Mouse (Mus musculus): ENCODE measurements around the gene Cacna1s.

Gene Cacna1s

DNA sequence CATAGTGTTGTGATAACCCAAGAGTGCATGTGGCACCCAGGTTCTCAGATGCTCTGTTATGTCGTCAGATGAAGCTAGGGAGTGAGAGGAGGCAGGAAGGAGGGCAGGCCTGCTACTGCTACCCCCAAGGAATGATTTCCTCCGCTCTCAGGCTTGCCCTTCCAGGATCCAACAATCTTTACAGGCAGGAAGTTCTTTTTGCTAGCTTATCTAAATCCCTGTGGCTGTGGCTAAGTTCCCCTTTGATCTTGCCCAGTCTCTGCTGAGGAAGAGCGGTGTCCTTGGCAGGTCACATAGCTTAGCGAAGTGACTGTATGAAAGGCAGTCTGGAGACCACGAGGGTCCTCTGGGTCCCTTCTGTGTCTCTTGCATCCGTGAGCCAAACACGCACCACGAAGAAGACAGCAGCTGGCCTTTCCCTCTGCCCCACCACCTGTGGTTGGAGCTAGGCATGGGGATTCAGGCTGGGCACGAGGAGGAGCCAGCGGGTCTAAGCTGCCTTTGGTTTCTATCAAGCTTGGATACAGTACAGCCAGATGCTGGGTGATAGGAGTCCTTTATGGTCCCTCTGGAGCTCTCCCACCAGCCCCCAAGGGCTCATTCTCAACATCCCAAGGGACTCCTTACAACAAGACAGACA lies 85.8 kb downstream of the Cacna1s start:
- no peak for DNase-seq

DNA sequence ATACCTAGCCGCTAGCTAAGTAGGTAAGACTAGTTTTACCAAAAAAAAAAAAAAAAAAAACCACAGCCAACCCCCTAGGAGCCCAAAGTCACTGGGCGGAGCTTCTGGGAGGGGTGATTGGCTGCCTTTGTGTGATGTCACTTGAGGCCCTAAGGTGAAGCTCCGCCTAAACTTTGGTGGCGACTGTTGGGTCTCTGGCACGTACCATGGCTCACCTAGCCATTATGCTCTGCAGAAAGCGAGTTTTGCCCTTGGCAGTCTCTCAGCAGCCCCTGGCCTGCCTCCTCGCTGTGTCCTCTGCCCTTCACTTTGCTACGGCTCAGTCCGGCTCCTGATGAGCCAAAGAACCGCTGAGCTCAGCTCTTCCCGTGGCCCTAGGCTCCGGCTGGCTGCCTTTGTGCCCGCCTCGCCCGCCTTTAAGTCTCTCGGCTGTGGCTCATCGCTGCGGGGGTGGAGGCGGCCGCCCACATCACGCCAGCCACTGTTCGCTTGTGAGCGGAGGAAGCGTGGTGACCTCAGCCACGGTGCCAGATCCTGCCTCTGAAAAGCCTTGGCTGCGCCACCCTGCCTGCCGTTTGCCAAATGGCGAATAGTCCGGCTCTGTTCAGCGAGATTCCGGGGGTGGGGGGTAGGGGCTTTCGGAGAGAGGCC lies 87.6 kb downstream of the Cacna1s start:
- DNase-seq = peak; percentile 80 to 89

DNA sequence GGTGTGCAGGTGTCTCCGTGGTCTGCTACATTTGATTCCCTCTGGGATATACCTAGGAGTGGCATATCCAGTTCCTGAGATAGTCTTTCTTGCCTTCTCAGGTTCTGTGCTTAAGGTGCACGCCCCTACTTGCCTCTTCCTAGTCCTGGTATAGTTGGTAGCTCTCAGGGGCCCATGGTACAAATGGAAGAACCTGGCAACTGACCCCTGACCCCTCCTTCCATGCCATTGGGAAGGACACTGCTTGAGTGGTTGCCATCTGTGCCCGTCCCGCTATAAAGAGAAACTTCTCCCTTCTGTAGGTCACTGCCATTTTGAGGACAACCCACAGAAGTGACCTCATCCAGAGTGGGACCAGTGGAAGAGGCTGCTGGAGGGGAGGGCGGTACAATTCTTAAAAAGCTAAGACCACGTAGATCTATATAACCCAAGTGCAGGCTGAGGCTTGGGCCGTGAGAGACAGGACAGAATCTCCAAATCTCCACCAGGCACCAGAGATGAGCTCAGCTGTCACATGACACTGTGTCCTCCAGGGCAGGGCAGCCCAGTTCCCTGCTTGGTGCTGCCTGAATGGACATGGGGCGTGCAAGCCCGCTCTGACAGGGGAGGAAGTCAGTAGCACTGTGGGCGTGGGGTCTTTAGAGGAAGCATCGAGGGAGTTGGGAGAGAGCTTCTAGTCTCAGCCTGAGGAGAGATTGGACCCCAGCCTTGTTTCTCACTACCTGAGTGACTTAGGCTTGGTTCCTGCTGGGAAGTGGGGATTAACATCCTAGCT lies 88.8 kb downstream of the Cacna1s start:
- DNase-seq = peak in 1 of 2 experiments; percentile 55

DNA sequence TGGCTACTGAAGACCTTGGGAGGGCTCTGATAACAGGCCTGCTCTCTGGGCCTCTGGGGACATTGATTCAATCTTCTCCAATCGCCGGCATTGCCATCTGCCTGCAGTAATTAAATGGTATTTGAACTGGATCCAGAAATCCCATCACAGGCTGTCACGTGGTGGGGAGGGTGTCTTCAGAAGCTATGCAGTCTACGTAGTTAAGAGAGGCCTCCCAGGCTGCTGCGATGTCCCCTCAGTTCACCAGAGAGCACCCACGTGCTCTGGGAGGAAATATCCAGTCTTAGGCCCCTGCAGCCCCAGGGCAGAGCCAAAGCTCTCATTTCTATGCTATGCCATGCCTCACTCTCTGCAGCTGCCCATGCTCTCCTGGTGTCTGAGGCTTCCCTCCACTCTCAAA lies 89.8 kb downstream of the Cacna1s start:
- DNase-seq = no peak

DNA sequence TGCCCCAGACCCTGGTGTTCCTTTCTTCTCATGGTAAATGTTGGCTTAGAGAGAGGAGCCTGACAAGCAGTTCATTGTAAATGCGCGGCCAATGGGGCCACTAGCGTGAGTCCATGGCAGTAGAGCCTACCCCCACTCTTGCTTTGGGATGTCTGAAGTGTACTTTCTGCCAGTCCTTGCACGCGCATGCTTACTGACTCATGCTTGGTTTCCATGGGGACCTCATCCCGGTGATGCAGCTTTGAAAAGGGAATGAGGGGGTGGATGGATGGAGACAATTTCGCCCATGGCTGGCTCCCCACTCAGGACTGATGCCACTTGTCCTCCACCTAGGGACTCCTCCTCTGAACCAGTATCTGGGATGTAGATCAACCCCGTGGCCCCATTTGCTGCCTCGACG lies 91.0 kb downstream of the Cacna1s start:
- no peak for DNase-seq

DNA sequence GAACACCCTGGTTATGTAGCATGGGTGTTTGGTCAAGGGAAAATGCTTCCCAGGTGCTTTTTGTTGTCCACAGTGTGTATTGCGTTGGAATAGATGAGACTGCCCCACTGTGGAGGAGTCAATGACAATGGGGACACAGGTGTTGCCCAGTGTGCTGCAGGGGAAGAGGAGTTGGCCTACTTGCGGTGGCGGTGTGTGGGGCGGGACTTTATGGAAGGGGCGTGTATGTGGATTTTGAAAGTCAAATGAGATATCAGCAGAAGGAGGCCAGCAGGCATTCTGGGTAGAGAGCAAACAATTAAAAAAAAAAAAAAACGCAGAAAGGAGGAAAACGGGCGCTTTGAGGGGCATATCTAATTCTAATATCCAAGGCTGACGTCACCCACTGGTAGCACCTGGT lies 97.2 kb downstream of the Cacna1s start:
- no peak for DNase-seq

DNA sequence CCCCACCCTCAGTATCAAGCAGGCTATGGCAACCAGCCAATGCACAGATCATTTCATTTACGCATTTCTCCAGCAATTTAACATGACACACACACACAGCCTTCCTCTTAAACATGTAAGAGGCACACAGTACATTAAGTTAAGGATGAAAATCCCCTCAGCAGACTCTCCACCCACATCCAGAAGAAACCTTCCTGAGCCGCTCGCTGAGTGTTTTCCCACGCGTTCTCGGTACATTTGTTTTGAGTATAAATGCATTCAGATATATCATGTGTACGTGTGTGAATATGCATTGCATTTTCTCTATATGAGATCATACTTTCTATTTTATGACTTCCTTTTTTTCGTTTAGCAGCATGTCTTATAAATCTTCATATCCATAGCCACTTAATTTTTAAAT lies 98.8 kb downstream of the Cacna1s start:
- no peak for DNase-seq

DNA sequence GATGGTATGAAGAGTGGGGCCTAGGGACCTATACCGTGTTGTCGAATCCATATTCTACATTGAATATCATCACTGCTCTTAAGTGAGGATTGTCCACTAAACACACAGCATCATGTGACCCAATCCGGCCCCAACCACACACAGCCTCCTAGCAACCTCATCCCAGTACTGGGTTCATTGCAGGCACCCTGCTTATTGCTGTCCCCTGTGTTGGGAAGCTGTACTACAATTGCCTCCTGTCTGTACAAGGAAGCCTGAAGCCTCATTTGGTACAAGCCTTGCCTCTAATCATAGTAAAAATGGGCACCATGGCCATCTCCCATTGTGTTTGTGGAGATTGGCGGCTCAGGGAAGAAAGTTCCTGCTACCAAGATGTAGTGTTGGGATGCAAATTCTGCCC lies 103.8 kb downstream of the Cacna1s start:
- DNase-seq = no peak

DNA sequence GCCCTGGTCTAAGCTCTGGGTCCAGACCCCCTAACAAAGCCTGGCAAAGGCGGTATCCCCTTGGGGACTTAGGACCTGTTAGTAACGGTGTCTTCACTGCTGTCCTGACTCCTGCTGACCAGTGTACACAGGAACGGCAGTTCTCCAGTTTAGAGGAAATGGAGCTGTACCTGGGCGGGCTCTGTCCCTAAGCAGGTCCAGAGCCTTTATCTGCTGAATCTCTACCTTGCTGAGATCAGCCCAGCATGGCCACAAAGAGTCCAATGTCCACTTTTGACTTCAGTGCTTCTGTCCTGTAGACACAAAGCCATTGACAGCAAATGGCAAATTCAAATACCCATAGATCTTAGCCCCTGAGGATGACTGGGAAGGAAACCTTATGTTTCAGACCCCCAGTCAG lies 104.4 kb downstream of the Cacna1s start:
- no peak for DNase-seq

DNA sequence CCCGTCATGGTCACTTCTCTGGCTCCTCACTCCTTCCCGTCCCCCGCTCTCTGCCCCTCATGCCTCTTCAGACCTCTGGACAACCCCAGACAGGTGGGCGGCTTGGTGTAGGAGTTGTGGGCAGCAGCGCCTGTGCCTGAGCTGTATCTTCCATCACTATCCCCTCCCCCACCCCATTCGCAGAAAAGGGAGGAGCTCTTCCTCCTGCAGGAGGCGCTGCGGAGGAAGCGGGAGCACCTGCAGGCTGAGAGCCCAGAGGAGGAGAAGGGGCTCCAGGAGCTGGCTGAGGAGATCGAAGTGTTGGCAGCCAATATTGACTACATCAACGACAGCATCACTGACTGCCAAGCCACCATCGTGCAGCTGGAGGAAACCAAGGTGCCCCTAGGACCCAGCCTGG lies 107.3 kb downstream of the Cacna1s start:
- DNase-seq = no peak

DNA sequence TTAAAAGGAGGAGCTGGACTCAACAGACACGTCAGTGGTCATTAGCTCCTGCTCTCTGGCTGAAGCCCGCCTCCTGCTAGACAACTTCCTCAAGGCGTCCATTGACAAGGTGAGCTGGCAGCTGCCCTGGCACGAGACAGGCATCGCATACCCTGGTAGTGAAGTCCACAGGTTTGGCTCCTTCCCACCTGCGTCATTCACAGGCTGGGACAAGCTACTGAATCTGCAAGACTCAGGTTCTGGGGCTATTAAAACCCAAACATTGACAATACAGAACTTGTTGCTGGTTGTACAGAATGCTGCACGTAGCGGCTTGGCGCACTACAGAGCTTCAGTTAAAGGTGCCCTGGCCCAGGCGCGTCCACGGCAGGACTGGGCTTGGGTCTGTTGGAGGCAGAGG lies 107.7 kb downstream of the Cacna1s start:
- no peak for DNase-seq

DNA sequence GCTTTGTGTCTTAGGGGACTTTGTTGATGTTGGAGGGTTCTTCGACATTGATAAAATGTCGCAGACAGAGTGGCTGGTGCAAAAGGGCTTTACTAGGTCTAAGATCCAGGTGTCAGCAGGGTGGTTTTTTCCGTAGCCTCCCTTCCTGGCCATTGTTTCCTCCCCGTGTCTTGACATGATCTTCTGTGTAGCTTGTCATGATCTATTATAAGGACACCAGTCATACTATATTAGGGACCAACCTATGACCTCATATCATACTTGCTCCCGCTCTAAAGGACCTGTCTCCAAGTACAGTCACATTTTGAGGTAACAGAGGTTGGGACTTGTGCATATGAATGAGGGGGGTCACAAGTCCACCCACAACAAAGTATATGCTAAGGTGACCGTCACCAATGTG lies 108.4 kb downstream of the Cacna1s start:
- no peak for DNase-seq

DNA sequence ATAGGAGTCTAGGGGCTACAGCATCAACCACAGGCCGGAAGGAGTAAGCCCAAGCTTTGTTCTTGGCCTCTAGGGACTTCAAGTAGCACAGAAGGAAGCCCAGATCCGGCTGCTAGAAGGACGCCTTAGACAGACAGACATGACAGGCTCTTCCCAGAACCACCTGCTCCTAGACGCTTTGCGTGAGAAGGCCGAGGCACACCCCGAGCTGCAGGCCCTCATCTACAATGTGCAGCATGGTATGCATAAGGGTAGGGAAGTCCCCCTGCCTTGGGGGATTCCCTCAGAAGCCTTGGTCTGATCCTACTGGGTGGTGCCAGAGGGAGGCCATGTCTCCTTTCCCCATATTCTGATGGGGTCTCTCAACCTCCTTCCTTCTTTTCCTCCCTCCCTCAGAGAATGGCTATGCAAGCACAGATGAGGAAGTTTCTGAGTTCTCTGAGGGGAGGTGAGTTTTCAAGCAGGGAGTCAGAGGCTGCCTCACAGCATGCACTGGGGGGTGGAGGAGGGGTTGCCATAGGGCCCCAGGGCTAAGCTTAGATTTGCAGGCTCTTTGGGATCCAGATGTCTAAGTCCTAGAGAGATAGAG lies 108.9 kb downstream of the Cacna1s start:
- no peak for DNase-seq

DNA sequence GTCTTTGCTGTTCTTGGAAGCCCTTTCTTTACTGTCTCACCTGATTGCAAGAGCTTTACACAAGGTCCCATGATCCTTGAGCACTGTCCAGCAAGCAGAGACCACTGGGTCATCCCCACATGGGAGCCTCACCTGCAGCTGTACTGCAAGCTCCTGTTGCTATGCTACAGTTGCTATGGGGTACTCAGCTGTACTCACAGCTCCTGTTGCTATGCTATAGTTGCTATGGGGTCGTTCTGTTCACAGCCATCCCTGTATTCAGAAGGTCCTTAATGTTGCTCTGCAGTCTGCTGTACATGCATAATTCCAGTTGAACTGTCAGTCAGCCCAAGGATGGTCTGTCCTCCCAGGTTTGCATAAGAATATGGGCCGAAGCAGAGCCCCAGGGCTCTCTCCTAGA lies 112.9 kb downstream of the Cacna1s start:
- DNase-seq = no peak

DNA sequence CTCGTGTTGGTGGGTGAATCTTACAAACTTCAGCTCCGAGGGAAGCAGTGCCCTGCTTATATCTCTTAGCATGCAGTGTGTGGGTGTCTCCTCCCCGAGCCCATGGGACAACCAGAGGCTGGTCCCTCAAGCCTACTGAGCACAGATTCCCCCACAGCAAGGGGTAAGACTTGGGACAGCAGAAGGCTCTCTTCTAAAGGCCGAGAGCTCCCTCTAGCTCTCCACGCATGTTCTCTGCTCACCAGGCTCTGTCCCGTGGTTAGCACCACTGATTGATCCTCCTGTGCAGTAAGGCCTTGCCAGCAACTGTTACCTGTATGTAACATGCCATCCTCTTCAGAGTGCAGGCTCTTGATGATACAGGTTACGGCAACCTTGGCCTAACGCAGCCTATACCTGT lies 115.1 kb downstream of the Cacna1s start:
- DNase-seq = peak; percentile 56 to 70

Measured in kidney, postnatal 4 days (tissue).